In the genomic region with DNA sequence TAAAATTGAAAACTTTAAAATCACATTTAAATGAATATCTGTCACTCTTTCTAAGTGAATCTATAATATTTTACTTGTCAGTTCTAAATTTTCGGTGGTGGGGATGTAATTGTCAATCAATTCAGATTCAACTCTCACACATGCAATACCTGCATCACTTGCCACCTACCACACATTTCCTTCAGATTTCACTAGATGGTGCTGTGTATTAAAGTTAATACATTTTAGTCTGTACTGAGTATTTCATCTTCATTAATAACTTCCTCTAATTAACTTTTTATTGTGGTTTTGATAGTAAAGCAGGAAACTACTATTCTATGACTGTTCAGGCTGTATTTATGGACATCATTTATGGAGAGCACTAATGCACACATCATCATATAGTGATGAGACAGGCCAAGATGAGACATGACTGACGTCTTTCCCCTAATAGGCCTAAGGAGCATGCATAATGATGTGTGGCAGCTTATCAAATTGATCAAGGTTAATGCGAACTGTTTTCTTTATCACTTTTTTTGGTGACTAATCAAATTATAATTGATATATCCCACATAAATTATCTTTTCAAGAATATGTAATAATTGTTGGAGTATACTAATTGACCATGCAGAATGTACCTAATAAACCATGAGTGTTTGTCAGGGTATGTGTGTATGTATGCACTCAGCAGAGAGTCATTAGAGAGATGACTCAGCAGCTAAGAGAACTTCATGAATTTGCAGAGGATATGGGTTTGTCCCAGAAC, we compare ENCODE assay signal across 11 mouse cellular contexts.
DNase-seq lines count a peak whose midpoint lies in the region; ATAC-seq and TF ChIP-seq lines count a peak whose summit lies in the region.
"Had no signal": no experiment of that assay in that cellular context is flagged by ENCODE, and none has a peak within 500 bp of the region (broad histone marks: within the 10 kb centered on the region; RNA-seq: fewer than 3 reads in every experiment).

No protein-coding gene starts in this region.

- no peak overlapping the region for H3K27ac ChIP-seq in gastrocnemius, adult 2 months
- no peak overlapping the region for H3K27ac ChIP-seq in midbrain, embryonic 11.5 days (ENCODE audit: low read depth, low read length)
- H3K27ac ChIP-seq in midbrain, embryonic 10.5 days (replicated peaks) = no peak overlapping the region
- no peak overlapping the region for H3K27ac ChIP-seq in intestine, postnatal 0 days (ENCODE audit: low read depth, low read length)
- no peak overlapping the region for H3K27ac ChIP-seq in stomach, postnatal 0 days (replicated peaks)
- H3K27ac ChIP-seq: liver, embryonic 14.5 days had no signal

- H3K4me3 ChIP-seq in gastrocnemius, adult 2 months = no peak overlapping the region
- H3K4me3 ChIP-seq in midbrain, embryonic 11.5 days (ENCODE audit: low read depth, low read length) = no peak overlapping the region
- no peak overlapping the region for H3K4me3 ChIP-seq in midbrain, embryonic 10.5 days
- no peak overlapping the region for H3K4me3 ChIP-seq in intestine, postnatal 0 days (ENCODE audit: low read depth, low read length)
- no peak overlapping the region for H3K4me3 ChIP-seq in stomach, postnatal 0 days (ENCODE audit: low read depth, low read length)

- 88% methylated on average over 3 of the region's 3 CpGs for whole genome bisulfite sequencing in midbrain, embryonic 11.5 days
- WGBS in midbrain, embryonic 10.5 days = 80% methylated on average over 3 of the region's 3 CpGs
- WGBS in intestine, postnatal 0 days = 72% methylated on average over 3 of the region's 3 CpGs
- 69% methylated on average over 3 of the region's 3 CpGs for WGBS in stomach, postnatal 0 days

- no peak for TF ChIP-seq EP300 in stomach, postnatal 0 days (optimal IDR thresholded peaks at IDR 0.05)

- ATAC-seq in midbrain, embryonic 11.5 days (ENCODE audit: low FRiP score) = peak; percentile 62; the same call in 1 of the 2 replicates
- ATAC-seq in intestine, postnatal 0 days = no peak
- ATAC-seq in stomach, postnatal 0 days (ENCODE audit: low FRiP score, low TSS enrichment) = no peak

- no peak for DNase-seq in gastrocnemius, adult 2 months
- DNase-seq in gastrocnemius, postnatal 4 days (ENCODE audit: low spot score in 2 of 2) = no peak
- no peak for DNase-seq in midbrain, embryonic 11.5 days (ENCODE audit: low spot score, missing footprints)
- DNase-seq in midbrain, embryonic 10.5 days (ENCODE audit: low spot score) = no peak
- DNase-seq in stomach, postnatal 0 days (ENCODE audit: low spot score) = no peak
- no peak for DNase-seq in cerebellum, adult 8-10 months
- no peak for DNase-seq in kidney, postnatal 36 days
- DNase-seq: heart, postnatal 36 days; right cerebral cortex, postnatal 14 days had no signal

- H3K9me3 ChIP-seq in midbrain, embryonic 11.5 days (ENCODE audit: control insufficient read depth, low read length) = no peaks in the 10 kb centered on the region
- H3K9me3 ChIP-seq in midbrain, embryonic 10.5 days (replicated peaks) = no peaks in the 10 kb centered on the region
- no peaks in the 10 kb centered on the region for H3K9me3 ChIP-seq in intestine, postnatal 0 days (ENCODE audit: control insufficient read depth)
- no peaks in the 10 kb centered on the region for H3K9me3 ChIP-seq in stomach, postnatal 0 days (ENCODE audit: control insufficient read depth, low read length)

- peak; percentile 18; the same call in 1 of the 2 replicates for TF ChIP-seq CTCF in gastrocnemius, adult 2 months (IDR thresholded peaks at IDR 0.05)
- TF ChIP-seq CTCF in intestine, postnatal 0 days (IDR thresholded peaks at IDR 0.05; ENCODE audit: low read depth) = peak; percentile 52
- peak; percentile 67 for TF ChIP-seq CTCF in stomach, postnatal 0 days (IDR thresholded peaks at IDR 0.05; ENCODE audit: low read depth)

- no peaks in the 10 kb centered on the region for H3K27me3 ChIP-seq in midbrain, embryonic 11.5 days (ENCODE audit: control insufficient read depth, insufficient read depth, low read length)
- no peaks in the 10 kb centered on the region for H3K27me3 ChIP-seq in midbrain, embryonic 10.5 days (ENCODE audit: low read depth, poor library complexity, severe bottlenecking)
- H3K27me3 ChIP-seq in intestine, postnatal 0 days (replicated peaks; ENCODE audit: control insufficient read depth, insufficient read depth, low read length) = no peaks in the 10 kb centered on the region
- H3K27me3 ChIP-seq in stomach, postnatal 0 days (ENCODE audit: control insufficient read depth, insufficient read depth, low read length) = no peaks in the 10 kb centered on the region

- H3K4me2 ChIP-seq in midbrain, embryonic 11.5 days = no peak overlapping the region
- no peak overlapping the region for H3K4me2 ChIP-seq in intestine, postnatal 0 days (replicated peaks; ENCODE audit: low read depth)
- H3K4me2 ChIP-seq in stomach, postnatal 0 days (replicated peaks; ENCODE audit: low read depth) = no peak overlapping the region

- no peak overlapping the region for H3K9ac ChIP-seq in midbrain, embryonic 11.5 days (ENCODE audit: low read length)
- no peak overlapping the region for H3K9ac ChIP-seq in intestine, postnatal 0 days (ENCODE audit: low read depth, low read length)
- no peak overlapping the region for H3K9ac ChIP-seq in stomach, postnatal 0 days (ENCODE audit: low read length)
- H3K9ac ChIP-seq: liver, embryonic 14.5 days had no signal

- intact Hi-C loops in gastrocnemius, adult 2 months (cut with DNase I) = no loop called here

- no peaks in the 10 kb centered on the region for H3K4me1 ChIP-seq in midbrain, embryonic 11.5 days (ENCODE audit: control insufficient read depth, insufficient read depth, low read length)
- no peaks in the 10 kb centered on the region for H3K4me1 ChIP-seq in midbrain, embryonic 10.5 days
- H3K4me1 ChIP-seq in intestine, postnatal 0 days (replicated peaks; ENCODE audit: control insufficient read depth, insufficient read depth, low read length) = no peaks in the 10 kb centered on the region
- H3K4me1 ChIP-seq in stomach, postnatal 0 days (replicated peaks; ENCODE audit: control insufficient read depth, insufficient read depth) = no peaks in the 10 kb centered on the region

- H3K36me3 ChIP-seq in midbrain, embryonic 11.5 days (ENCODE audit: control insufficient read depth, insufficient read depth, low read length) = no peaks in the 10 kb centered on the region
- no peaks in the 10 kb centered on the region for H3K36me3 ChIP-seq in midbrain, embryonic 10.5 days
- no peaks in the 10 kb centered on the region for H3K36me3 ChIP-seq in intestine, postnatal 0 days (ENCODE audit: control insufficient read depth, insufficient read depth)
- H3K36me3 ChIP-seq in stomach, postnatal 0 days (ENCODE audit: control insufficient read depth, insufficient read depth, low read length) = no peaks in the 10 kb centered on the region
